Mouse (Mus musculus): Measurements from ENCODE around the gene Bcl2a1a. TPM values are rescaled to one million over a fixed set of nuclear protein-coding genes. Genes with fewer than 3 reads are reported as not detected.
"Not testable (repeated sequence)": the region's sequence is repeated elsewhere in the genome, so short reads cannot be mapped to it uniquely, and the experiment has no call there.

The Bcl2a1a gene
- not detected in 2 replicates for polyA plus RNA-seq (2011; ENCODE audit: insufficient read depth, insufficient read length, low read depth, missing spikeins)

GRCm38 (mm10) chr9:88956670-88957153 is at the start of gene Bcl2a1a:
Gene Bcl2a1a (plus strand): TSS chr9:88956900.
- not testable (repeated sequence) for H3K9me3 ChIP-seq (replicated peaks; ENCODE audit: control insufficient read depth, insufficient read depth, low read length, poor library complexity, severe bottlenecking); H3K4me1 ChIP-seq (ENCODE audit: control insufficient read depth, insufficient read depth, low read length); H3K27ac ChIP-seq (ENCODE audit: insufficient read depth, low read length); H3K36me3 ChIP-seq (ENCODE audit: control insufficient read depth, insufficient read depth, low read length, poor library complexity, severe bottlenecking); H3K9ac ChIP-seq (ENCODE audit: low read depth, poor library complexity, severe bottlenecking); H3K27me3 ChIP-seq (ENCODE audit: control insufficient read depth, insufficient read depth, low read length, poor library complexity, severe bottlenecking); H3K4me3 ChIP-seq (ENCODE audit: low read depth, low read length)

- H3K9me3 ChIP-seq (replicated peaks; ENCODE audit: control insufficient read depth, insufficient read depth, low read length, poor library complexity, severe bottlenecking); H3K4me3 ChIP-seq (ENCODE audit: low read depth, low read length); H3K4me1 ChIP-seq (ENCODE audit: control insufficient read depth, insufficient read depth, low read length); H3K27me3 ChIP-seq (ENCODE audit: control insufficient read depth, insufficient read depth, low read length, poor library complexity, severe bottlenecking); H3K9ac ChIP-seq (ENCODE audit: low read depth, poor library complexity, severe bottlenecking); H3K27ac ChIP-seq (ENCODE audit: insufficient read depth, low read length); H3K36me3 ChIP-seq (ENCODE audit: control insufficient read depth, insufficient read depth, low read length, poor library complexity, severe bottlenecking): not testable (repeated sequence)
Measured at GRCm38 (mm10) chr9:88916576-88916975, 40.1 kb upstream of the Bcl2a1a start.

- H3K4me1 ChIP-seq (ENCODE audit: control insufficient read depth, insufficient read depth, low read length); H3K4me3 ChIP-seq (ENCODE audit: low read depth, low read length); H3K27ac ChIP-seq (ENCODE audit: insufficient read depth, low read length); H3K27me3 ChIP-seq (ENCODE audit: control insufficient read depth, insufficient read depth, low read length, poor library complexity, severe bottlenecking); H3K36me3 ChIP-seq (ENCODE audit: control insufficient read depth, insufficient read depth, low read length, poor library complexity, severe bottlenecking); H3K9me3 ChIP-seq (replicated peaks; ENCODE audit: control insufficient read depth, insufficient read depth, low read length, poor library complexity, severe bottlenecking); H3K9ac ChIP-seq (ENCODE audit: low read depth, poor library complexity, severe bottlenecking): not testable (repeated sequence)
Measured at GRCm38 (mm10) chr9:88938312-88938711, 18.4 kb upstream of the Bcl2a1a start.

GRCm38 (mm10) chr9:88951466-88951865 is 5.2 kb upstream of the Bcl2a1a start:
- H3K9ac ChIP-seq (ENCODE audit: low read depth, poor library complexity, severe bottlenecking); H3K27me3 ChIP-seq (ENCODE audit: control insufficient read depth, insufficient read depth, low read length, poor library complexity, severe bottlenecking); H3K4me1 ChIP-seq (ENCODE audit: control insufficient read depth, insufficient read depth, low read length); H3K27ac ChIP-seq (ENCODE audit: insufficient read depth, low read length); H3K9me3 ChIP-seq (replicated peaks; ENCODE audit: control insufficient read depth, insufficient read depth, low read length, poor library complexity, severe bottlenecking); H3K36me3 ChIP-seq (ENCODE audit: control insufficient read depth, insufficient read depth, low read length, poor library complexity, severe bottlenecking); H3K4me3 ChIP-seq (ENCODE audit: low read depth, low read length): not testable (repeated sequence)

- H3K4me1 ChIP-seq (ENCODE audit: control insufficient read depth, insufficient read depth, low read length); H3K9ac ChIP-seq (ENCODE audit: low read depth, poor library complexity, severe bottlenecking); H3K4me3 ChIP-seq (ENCODE audit: low read depth, low read length); H3K9me3 ChIP-seq (replicated peaks; ENCODE audit: control insufficient read depth, insufficient read depth, low read length, poor library complexity, severe bottlenecking); H3K27ac ChIP-seq (ENCODE audit: insufficient read depth, low read length); H3K27me3 ChIP-seq (ENCODE audit: control insufficient read depth, insufficient read depth, low read length, poor library complexity, severe bottlenecking); H3K36me3 ChIP-seq (ENCODE audit: control insufficient read depth, insufficient read depth, low read length, poor library complexity, severe bottlenecking): not testable (repeated sequence)
Measured at GRCm38 (mm10) chr9:88953151-88953550, 3.5 kb upstream of the Bcl2a1a start.

- not testable (repeated sequence) for H3K9ac ChIP-seq (ENCODE audit: low read depth, poor library complexity, severe bottlenecking); H3K36me3 ChIP-seq (ENCODE audit: control insufficient read depth, insufficient read depth, low read length, poor library complexity, severe bottlenecking); H3K27me3 ChIP-seq (ENCODE audit: control insufficient read depth, insufficient read depth, low read length, poor library complexity, severe bottlenecking); H3K9me3 ChIP-seq (replicated peaks; ENCODE audit: control insufficient read depth, insufficient read depth, low read length, poor library complexity, severe bottlenecking); H3K4me3 ChIP-seq (ENCODE audit: low read depth, low read length); H3K4me1 ChIP-seq (ENCODE audit: control insufficient read depth, insufficient read depth, low read length); H3K27ac ChIP-seq (ENCODE audit: insufficient read depth, low read length)
Measured at GRCm38 (mm10) chr9:88955224-88955623, 1.5 kb upstream of the Bcl2a1a start.

- H3K36me3 ChIP-seq (ENCODE audit: control insufficient read depth, insufficient read depth, low read length, poor library complexity, severe bottlenecking); H3K9me3 ChIP-seq (replicated peaks; ENCODE audit: control insufficient read depth, insufficient read depth, low read length, poor library complexity, severe bottlenecking); H3K9ac ChIP-seq (ENCODE audit: low read depth, poor library complexity, severe bottlenecking); H3K4me1 ChIP-seq (ENCODE audit: control insufficient read depth, insufficient read depth, low read length); H3K27ac ChIP-seq (ENCODE audit: insufficient read depth, low read length); H3K27me3 ChIP-seq (ENCODE audit: control insufficient read depth, insufficient read depth, low read length, poor library complexity, severe bottlenecking); H3K4me3 ChIP-seq (ENCODE audit: low read depth, low read length): not testable (repeated sequence)
Measured at GRCm38 (mm10) chr9:88956035-88956434, 665 bp upstream of the Bcl2a1a start.

Measured in ES-Bruce4 (cell line).